Mouse (Mus musculus) liver, adult (tissue): ENCODE data around the gene Catip.

Experiments used
- GATA4 ChIP-seq: IDR thresholded peaks from 2 replicates; pipeline ENCODE4 v1.6.1; 2014; ENCODE audit warnings: mild to moderate bottlenecking, low read length; ENCODE audit not compliant: insufficient replicate concordance

Gene Catip

DNA sequence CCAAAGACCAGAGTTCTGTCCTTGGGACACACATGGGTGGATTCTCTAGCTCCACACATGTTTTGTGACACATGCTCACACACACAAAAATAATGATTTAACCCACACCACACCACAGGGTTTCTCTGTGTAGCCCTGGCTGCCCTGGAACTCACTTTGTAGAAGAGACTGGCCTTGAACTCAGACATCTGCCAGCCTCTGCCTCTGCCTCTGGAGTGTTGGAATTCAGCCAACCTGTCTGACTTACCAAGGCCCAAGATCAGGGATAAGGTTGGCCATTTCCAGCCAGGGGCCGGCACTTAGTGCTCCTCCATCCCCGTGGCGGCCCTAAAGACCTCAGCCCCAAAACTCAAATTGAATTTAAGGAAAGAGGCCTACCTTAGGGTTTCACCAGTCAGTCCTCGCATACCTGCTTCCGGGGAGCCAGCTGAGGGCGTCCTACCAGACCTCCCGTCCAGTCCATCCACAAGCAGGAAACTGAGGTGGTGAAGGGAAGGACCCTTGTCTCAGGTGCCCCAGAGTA lies 26.6 kb downstream of the Catip start:
- TF ChIP-seq GATA4 = no peak

DNA sequence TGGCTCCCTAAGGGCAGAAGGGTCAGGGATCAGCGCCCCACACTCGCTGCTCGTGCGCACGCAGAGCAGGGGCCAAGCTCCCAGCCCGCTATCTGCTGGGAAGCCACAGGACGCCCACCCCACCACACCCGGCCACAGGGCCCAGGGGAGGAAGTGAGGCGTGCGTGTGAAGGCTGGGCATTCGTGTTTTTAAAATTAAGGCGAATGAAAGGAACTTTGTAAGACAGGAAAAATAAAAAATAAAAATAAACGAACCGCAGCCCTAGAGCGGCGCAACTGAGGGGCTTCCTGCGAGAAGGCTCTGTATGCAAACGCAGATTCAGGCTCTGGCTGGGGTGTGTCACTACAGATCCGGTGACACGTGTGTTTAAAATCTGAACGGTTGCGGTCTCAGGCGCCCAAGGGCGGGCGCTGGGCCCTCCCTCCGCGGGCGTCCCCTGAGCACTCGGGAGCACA lies 28.0 kb downstream of the Catip start:
- TF ChIP-seq GATA4 = no peak

DNA sequence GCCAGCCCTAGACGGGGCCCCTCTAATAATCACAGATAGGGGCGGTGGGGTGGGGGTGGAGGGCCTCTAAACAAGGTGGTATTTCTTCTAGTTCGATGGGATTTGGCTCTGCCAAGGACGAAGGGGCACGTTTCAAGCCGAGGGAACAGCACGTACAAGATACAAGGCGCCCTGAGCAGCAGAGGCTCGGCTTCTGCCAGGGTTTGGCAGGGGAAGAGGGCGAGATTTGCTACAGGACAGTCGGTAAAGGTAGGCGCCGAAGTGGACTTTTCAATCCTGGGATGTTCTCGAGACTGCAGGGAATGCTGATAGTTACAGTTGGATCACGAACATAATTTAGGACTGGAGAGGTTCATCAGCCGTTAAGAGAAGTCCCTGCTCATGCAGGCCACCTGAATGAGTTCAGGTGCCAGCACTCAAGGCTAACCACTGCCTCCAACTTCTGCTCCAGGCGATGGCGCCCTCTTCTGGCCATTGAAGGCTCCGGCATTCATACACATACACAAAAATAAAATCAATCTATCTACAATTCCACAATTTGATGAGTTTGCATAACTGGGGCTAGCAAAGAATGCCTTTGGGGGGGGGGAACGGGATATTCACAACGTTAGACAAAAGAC lies 28.5 kb downstream of the Catip start:
- no peak for TF ChIP-seq GATA4

DNA sequence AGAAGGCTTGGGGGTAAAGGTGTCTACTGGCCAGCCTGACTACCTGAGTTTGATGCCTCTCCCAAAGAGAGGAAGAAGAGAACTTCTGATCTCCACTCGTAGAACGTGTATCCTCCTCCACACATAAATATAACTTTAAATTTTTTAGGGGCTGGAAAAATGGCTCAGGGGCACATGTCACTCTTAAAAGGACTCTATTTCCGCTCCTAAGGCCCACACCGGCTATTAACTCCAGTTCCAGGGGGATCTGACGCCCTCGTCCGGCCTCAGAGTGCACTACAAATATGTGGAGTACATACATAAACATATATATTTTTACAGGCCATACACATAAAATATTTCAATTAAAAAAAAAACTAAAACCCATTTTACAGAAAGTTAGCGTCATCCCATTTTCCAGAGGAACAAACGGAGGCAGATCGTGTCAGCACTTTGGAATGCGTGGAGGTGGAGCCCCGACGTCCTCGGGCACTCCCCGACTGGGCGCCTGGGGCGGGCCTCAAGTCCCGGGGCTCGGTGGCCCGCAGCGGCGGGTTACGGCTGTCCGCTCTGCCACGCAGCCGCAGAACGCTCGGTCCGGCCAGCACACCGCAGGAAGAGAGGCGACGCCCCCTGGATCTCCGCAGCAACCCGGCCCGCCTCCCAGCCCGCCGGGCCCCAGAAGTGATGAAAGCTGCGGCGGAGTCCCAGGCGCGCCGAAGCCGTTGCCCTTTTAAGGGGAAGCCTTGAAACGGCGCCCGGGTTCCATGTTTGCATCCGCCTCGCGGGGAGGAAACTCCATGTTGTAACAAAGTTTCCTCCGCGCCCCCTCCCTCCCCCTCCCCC lies 29.2 kb downstream of the Catip start, which contains the start of gene Ctdsp1:
Ctdsp1 (plus strand) TSS at position 586 of the 825 bp plus-strand sequence.
- TF ChIP-seq GATA4 = no peak

DNA sequence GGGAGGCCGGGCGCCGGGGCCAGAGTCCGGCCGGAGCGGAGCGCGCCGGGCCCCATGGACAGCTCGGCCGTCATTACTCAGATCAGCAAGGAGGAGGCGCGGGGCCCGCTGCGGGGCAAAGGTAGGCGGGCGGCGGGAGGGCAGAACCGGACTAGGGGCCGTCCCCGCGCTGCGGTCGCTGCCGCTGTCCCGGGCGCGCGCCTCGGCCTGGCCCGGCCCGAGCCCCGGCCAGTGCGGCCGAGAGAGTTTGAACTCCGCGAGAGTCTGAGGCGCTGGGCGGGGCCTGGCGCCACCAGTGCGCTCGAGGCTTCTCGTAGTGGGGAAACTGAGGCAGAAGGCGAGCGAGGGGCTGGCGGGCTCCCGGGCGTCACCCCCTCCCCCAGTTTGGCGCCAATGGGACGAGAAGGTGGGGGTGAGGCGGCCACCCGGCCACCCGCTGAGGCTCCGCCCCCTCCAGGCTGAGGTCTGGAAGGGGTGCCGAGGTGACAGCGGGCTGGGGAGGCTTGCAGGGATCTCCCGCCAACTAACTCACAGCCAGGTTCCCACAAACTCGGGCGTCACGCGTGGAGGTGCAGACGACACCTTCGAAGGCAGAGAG lies 30.0 kb downstream of the Catip start:
- TF ChIP-seq GATA4 = no peak

DNA sequence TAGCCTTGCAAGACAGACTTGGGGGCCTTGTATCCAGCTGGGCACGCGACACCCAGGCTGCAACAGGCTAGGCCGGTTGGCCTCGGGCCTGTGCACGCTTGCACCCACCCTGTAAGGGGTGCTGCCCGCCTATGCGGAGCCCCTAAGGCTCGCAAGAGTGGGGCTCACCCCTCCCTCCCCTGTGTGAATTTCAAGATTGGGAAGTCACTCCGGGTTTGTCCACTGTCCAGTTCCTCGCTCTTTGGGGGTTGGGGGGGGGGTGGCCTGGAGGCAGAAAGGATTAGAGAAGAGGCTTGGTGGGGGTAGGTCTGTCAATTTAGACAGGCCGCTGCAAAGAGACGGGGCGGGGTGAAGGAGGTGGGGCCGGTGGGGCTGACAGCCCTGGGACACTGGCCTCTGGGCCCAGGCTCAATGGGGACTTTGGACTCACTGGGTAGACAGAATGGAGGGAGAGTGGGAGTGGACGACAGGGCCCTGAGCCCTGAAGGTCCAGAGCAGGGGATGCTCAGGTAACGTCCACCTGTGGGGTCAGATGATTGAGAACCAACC lies 30.6 kb downstream of the Catip start:
- TF ChIP-seq GATA4 = no peak

DNA sequence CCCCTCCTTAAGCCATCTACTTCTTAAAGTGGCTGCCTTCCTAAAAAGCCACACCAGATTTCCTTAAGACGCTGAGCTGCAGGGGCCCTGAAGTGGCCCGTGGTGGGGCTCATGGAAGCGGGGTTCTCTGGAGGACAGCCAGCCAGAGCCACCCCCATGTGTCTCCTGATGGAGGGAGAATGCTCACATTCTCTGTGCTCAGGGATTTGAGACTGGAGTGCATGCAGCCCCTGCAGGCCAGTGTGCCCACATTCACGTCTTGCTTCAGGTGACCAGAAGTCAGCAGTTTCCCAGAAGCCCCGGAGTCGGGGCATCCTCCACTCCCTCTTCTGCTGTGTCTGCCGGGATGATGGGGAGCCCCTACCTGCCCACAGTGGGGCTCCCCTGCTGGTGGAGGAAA lies 31.1 kb downstream of the Catip start:
- no peak for TF ChIP-seq GATA4

DNA sequence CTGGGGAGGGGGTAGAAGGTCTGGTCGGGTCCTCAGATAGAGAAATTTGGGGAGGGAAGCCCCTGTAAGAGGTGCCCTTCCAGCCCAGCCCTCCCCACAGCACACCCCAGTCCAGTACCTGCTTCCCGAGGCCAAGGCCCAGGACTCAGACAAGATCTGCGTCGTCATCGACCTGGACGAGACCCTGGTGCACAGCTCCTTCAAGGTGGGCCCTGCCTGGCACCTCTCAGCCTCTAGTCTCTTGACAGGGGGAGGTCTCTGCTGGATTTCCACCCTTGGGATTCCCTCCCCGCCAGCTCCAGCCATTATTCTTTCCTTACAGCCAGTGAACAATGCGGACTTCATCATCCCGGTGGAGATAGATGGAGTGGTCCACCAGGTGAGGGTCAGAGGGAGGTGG lies 31.8 kb downstream of the Catip start:
- no peak for TF ChIP-seq GATA4

DNA sequence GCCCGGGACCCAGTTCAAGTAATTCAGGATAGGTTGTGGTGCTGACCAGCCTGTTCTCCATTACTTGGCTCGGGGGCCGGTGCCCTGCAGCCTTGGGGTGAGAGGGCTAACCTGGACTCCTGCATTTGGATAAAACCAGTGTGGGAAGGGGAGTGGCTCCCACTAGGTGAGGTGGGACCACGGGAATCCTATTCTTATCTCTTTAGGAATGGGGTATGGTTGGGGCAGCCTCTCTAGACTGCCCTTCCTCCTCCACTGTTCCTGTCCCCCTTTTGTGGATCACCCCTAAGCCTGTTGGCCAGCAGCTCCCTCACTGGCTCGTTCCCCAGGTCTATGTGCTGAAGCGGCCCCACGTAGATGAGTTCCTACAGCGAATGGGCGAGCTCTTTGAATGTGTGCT lies 32.4 kb downstream of the Catip start:
- no peak for TF ChIP-seq GATA4

DNA sequence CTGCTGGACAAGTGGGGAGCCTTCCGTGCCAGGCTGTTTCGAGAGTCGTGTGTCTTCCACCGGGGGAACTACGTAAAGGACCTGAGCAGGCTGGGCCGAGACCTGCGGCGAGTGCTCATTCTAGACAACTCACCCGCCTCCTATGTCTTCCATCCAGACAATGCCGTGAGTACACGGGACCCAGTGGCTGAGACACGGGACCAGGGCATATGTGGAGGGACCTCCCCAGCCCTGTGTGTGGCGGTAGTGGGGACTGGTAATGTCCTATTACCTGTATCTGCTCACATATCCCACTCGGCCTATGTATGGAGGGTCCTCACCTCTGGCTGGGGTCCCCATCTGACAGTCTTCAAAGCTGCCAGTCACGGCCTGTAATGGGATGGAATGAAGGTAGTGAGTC lies 33.0 kb downstream of the Catip start:
- no peak for TF ChIP-seq GATA4

DNA sequence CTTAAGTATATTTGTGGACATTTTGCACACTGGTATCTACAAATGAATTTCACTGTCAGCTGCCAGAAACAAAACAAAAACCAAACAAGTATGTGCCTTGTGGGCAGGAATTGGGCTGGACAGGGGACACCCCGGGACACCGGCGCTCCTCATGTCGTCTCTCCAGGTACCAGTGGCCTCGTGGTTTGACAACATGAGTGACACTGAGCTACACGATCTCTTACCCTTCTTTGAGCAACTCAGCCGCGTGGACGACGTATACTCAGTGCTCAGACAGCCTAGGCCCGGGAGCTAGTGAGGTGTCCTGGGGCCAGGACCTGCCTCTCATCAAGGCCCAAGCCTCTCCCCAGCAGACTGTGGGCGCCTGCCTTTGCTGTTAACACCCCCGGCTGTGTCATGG lies 33.4 kb downstream of the Catip start:
- TF ChIP-seq GATA4 = no peak

DNA sequence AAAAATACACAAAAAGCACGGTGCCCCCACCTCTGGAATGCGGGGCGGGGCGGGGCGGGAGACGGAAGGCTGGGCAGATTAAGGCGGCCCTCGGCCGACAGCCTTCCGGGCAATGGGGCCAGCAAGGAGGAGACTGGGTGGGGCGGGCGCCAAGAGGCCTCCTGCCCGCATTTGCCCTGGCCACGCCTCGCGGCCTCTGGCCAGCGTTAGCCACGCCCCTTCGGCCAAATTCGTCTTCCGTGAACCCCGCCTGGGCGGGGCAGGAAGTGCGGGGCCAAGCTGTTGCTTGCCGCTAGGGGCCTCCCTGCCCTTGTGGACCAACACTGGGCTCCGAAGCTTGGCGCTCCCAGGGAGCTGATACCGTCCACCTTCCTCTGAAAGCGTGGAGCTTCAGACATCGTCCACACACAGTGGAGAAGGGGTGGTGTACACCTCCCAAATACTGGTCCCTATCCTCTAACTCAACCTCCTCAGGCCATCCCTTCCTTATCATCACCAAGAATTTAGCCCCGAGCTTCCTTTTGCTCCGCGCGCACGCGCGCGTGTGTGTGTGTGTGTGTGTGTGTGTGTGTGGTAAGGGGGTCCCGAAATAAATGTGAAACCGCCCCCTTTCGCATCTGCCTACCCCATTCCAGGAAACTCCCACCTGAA lies 35.5 kb downstream of the Catip start:
- peak; percentile 84; the same call in 1 of the 2 replicates for TF ChIP-seq GATA4

DNA sequence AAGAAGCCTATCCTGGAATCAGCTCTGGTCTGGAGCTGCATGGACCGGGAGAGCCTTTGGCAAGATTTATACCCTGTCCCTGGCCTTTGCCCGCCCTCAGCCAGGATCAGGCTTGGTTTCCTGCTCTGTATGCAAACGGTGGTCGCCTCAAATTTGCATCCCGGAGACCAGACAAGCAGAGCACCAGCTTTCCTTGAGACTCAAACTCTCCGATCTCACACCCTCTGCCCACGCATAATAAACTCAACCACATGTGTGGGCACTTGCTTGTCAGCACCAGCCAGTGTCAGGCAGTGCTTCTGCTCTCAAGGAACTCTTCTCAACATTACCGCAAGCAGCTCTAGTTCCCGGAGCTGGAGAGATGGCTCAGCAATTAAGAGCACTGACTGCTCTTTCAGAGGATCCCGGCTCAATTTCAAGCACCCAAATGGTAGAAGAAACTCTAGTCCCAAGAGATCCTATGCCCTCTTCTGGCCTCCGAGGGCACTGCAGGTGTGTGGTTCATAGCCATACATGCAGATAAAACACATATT lies 36.1 kb downstream of the Catip start:
- no peak for TF ChIP-seq GATA4

DNA sequence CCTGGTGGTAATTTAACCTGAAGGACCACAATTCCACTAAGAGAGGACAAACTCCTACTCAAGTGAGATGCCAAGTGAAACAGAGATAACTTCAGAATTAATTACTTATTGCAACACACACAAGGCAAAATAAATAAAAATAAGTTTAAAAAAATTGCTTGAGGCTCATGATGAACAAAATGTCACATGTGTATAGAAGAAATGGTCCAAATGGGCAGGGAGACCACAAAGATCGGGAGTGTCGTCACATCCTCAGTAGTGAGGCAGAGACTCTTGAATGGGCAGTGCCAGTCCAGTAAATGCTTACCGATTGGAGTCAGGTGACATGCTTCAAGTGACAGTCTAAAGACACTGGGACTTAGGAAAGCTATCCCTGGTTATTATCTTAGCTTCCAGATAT lies 38.6 kb downstream of the Catip start:
- TF ChIP-seq GATA4 = peak; percentile 39; the same call in 1 of the 2 replicates
